Mouse (Mus musculus): ENCODE measurements around the gene Stat2. TPM values are rescaled to one million over a fixed set of nuclear protein-coding genes. Genes with fewer than 3 reads are reported as not detected.

Stat2 gene
- polyA plus RNA-seq (2016; fragmentation: Nextera tagmentation; extraction: Ambion mirVana): 14.6 and 19.3 TPM in 2 replicates

GRCm38 (mm10) chr10:128270287-128270841, at the start of gene Stat2:
Stat2 (plus strand) TSS chr10:128270559.
- peak within 1 kb of the TSS; percentile 90 for H3K27ac ChIP-seq
- peaks cover 4% of the 10 kb centered on the region; the same call in 1 of the 2 replicates for H3K36me3 ChIP-seq
- peak; percentile 96 for DNase-seq (ENCODE audit: low spot score)
- H3K9me3 ChIP-seq: no peaks in the 10 kb centered on the region
- H3K27me3 ChIP-seq (ENCODE audit: insufficient read depth, poor library complexity, severe bottlenecking): no peaks in the 10 kb centered on the region
- H3K4me3 ChIP-seq: peak within 1 kb of the TSS; percentile 80
- 0 out of 2 replicates have a peak, but pooled peaks cover 14% of the 10 kb centered on the region for H3K4me1 ChIP-seq (replicated peaks)
- under 1% methylated on average over 43 of the region's 43 CpGs for WGBS

GRCm38 (mm10) chr10:128221533-128222286, 48.6 kb upstream of the Stat2 start:
- H3K4me3 ChIP-seq: no peak overlapping the region
- 62% methylated on average over 16 of the region's 16 CpGs for WGBS
- no peaks in the 10 kb centered on the region for H3K36me3 ChIP-seq
- H3K27me3 ChIP-seq (ENCODE audit: insufficient read depth, poor library complexity, severe bottlenecking): no peaks in the 10 kb centered on the region
- peaks cover 24% of the 10 kb centered on the region for H3K4me1 ChIP-seq (replicated peaks)
- no peak overlapping the region for H3K27ac ChIP-seq
- DNase-seq (ENCODE audit: low spot score): no peak
- no peaks in the 10 kb centered on the region for H3K9me3 ChIP-seq

- Histone ChIP-seq H3K4me3 (peak overlapping the region; percentile 1; the same call in 1 of the 2 replicates), H3K4me1 (replicated peaks) (peaks cover 24% of the 10 kb centered on the region), H3K27me3 (ENCODE audit: insufficient read depth, poor library complexity, severe bottlenecking) (no peaks in the 10 kb centered on the region), H3K9me3 (no peaks in the 10 kb centered on the region), H3K36me3 (no peaks in the 10 kb centered on the region), H3K27ac (no peak overlapping the region)
- DNase-seq (ENCODE audit: low spot score): no peak
- 52% methylated on average over 5 of the region's 5 CpGs for WGBS
Measured at GRCm38 (mm10) chr10:128225064-128225463, 45.3 kb upstream of the Stat2 start.

DNA sequence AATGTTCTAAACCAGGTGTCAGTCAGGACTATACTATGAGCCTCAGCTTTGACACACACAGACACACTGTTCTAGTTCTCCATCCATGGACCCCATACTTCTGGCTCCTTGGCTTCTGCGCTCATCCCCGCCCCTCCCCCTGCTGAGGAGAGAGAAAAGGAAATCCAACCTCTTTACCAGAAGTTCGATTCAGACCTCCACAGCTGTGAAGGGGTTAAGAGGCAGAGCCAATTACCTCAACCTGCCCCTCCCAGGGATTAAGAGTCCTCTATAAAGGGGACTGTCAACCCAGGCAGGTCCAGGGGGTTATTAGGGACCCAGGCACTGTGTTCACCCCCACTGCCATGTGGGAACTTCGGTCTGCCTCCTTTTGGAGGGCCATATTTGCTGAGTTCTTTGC, 44.8 kb upstream of the Stat2 start, which contains the start of gene Mip:
Mip (plus strand) TSS at position 301 of the 400 bp plus-strand sequence.
- no peak within 1 kb of the TSS for H3K27ac ChIP-seq

DNA sequence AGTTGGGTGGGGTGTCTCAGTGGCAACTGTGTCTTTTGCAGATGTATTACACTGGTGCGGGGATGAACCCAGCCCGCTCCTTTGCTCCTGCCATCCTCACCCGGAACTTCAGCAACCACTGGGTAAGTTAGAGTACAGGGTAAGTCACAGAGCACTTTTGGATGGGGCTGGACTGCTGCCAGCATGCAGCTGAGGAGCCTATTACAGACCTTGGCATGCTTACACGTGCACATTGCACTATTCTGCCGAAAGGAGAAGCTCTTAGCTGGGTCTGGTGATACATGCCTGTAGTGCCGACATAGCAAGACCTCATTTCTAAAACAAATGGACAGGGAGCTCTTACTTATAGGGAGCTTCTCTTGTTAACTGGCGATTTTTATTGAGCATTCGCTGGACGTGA, 42.8 kb upstream of the Stat2 start:
- Histone ChIP-seq H3K9me3 (no peaks in the 10 kb centered on the region), H3K36me3 (no peaks in the 10 kb centered on the region), H3K4me3 (no peak overlapping the region), H3K27ac (no peak overlapping the region), H3K4me1 (replicated peaks) (peaks cover 31% of the 10 kb centered on the region), H3K27me3 (ENCODE audit: insufficient read depth, poor library complexity, severe bottlenecking) (no peaks in the 10 kb centered on the region)
- WGBS: 90% methylated on average over 9 of the region's 9 CpGs
- no peak for DNase-seq (ENCODE audit: low spot score)

More for the DNA sequence above, 44.8 kb upstream of the Stat2 start, which contains the start of gene Mip:
- Histone ChIP-seq H3K4me1 (replicated peaks) (peaks cover 24% of the 10 kb centered on the region), H3K27me3 (ENCODE audit: insufficient read depth, poor library complexity, severe bottlenecking) (no peaks in the 10 kb centered on the region), H3K4me3 (peak within 1 kb of the TSS; percentile 1; the same call in 1 of the 2 replicates), H3K36me3 (no peaks in the 10 kb centered on the region), H3K9me3 (no peaks in the 10 kb centered on the region)
- WGBS: 49% methylated on average over 4 of the region's 4 CpGs
- no peak for DNase-seq (ENCODE audit: low spot score)

- Histone ChIP-seq H3K9me3 (no peaks in the 10 kb centered on the region), H3K27ac (no peak overlapping the region), H3K4me1 (replicated peaks) (peaks cover 35% of the 10 kb centered on the region), H3K36me3 (no peaks in the 10 kb centered on the region), H3K4me3 (no peak overlapping the region), H3K27me3 (ENCODE audit: insufficient read depth, poor library complexity, severe bottlenecking) (no peaks in the 10 kb centered on the region)
- no peak for DNase-seq (ENCODE audit: low spot score)
- WGBS: 96% methylated on average over 8 of the region's 8 CpGs
Measured at GRCm38 (mm10) chr10:128228009-128228408, 42.4 kb upstream of the Stat2 start.

GRCm38 (mm10) chr10:128230582-128230981, 39.8 kb upstream of the Stat2 start:
- no peaks in the 10 kb centered on the region for H3K27me3 ChIP-seq (ENCODE audit: insufficient read depth, poor library complexity, severe bottlenecking)

DNA sequence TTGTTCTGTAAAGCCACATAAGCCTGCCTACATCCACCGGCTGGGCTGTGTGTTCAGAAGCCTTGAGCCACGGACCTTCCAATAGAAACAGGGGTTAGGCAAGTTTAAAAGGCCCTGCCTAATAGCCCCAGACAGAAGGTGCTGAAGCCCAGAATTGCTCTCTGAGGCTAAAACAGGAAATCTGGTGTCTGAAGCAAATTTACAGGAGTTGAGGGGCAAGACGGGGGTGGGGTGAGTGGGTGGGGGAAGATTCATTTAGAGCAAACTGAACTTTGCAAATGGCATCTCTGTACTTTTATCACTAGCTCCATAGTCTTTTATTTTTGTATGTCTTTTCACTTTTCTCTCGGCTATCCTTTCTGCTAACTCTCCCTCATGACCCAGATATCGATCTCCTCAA, 39.2 kb upstream of the Stat2 start:
- Histone ChIP-seq H3K4me1 (replicated peaks) (peaks cover 22% of the 10 kb centered on the region), H3K36me3 (peaks cover 18% of the 10 kb centered on the region), H3K27me3 (ENCODE audit: insufficient read depth, poor library complexity, severe bottlenecking) (no peaks in the 10 kb centered on the region), H3K27ac (peak overlapping the region; percentile 99), H3K9me3 (no peaks in the 10 kb centered on the region), H3K4me3 (peak overlapping the region; percentile 85)
- 44% methylated on average over 5 of the region's 5 CpGs for WGBS
- DNase-seq (ENCODE audit: low spot score): no peak

More at GRCm38 (mm10) chr10:128230582-128230981, 39.8 kb upstream of the Stat2 start:
- DNase-seq (ENCODE audit: low spot score): no peak
- Histone ChIP-seq H3K4me3 (no peak overlapping the region), H3K27ac (peak overlapping the region; percentile 99), H3K4me1 (replicated peaks) (peaks cover 28% of the 10 kb centered on the region), H3K9me3 (no peaks in the 10 kb centered on the region), H3K36me3 (peaks cover 15% of the 10 kb centered on the region)
- WGBS: 82% methylated on average over 12 of the region's 12 CpGs

DNA sequence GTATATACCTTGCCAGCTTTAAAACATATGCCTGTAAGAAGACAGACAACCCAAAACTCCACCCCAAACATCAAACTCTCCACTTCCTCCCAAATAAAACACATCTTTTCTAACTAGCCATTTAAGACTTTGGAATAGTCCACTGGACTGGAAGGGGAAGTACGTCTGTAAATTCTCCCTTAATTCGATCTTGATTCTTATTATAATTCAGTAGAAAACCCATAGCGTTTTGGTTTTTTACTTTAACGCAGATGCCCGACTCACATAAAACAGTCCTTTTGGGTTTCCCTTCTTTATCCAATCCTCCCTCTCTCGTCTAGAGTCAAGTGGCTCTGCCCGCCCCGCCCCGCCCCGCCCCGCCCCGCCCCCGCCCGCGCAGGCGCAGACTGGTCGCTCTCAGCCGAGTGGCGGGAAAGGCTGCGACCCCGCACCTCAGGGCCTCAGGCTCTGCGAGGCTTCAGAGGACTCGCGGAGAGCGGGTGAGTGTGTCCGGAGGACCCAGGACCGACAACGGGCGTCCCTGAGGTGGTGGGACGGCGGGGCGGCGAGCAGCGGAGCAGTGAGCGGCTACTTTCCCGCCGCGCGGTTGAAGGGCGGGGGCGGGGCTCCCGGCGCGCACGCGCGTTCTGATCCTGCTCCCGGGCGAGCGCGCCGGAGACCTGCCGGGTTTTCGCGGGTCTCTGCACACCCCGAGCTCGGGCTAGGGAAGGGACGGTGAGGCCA, 38.5 kb upstream of the Stat2 start, which contains the start of gene Timeless:
Timeless (plus strand) TSS at position 369 of the 723 bp plus-strand sequence.
- peaks cover 18% of the 10 kb centered on the region for H3K36me3 ChIP-seq
- H3K27ac ChIP-seq: peak within 1 kb of the TSS; percentile 99
- no peaks in the 10 kb centered on the region for H3K27me3 ChIP-seq (ENCODE audit: insufficient read depth, poor library complexity, severe bottlenecking)
- under 1% methylated on average over 58 of the region's 58 CpGs for WGBS
- H3K4me1 ChIP-seq (replicated peaks): peaks cover 19% of the 10 kb centered on the region
- H3K4me3 ChIP-seq: peak within 1 kb of the TSS; percentile 85
- H3K9me3 ChIP-seq: no peaks in the 10 kb centered on the region
- peak; percentile 89 for DNase-seq (ENCODE audit: low spot score)

DNA sequence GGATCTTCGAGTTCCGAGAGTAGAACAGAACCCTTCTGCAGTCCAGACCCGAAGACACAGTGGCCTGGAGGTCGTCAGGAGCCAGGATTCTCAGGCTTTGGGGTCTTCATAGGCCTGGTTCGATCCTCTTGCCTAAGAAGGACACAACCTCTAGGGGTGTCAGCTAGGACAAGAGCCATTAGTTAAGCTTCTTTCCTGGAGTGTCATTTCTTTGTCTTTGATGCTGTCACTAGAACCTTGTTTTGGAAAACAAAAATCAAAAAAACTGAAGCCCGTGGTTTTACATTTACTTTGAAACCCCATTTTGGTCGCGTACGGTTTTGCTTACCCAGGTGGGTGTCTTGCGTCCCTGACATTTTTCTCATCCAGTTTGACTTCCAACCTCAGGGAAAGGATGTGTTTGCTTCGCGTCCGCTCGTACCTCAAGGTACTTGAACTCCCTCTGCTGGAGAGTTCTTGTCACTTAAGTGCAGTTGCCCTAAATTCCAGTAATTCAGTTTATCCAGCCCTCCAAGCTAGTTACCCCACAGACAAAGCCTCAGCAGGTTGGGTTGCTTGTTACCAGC, 37.9 kb upstream of the Stat2 start:
- DNase-seq (ENCODE audit: low spot score): peak; percentile 64
- Histone ChIP-seq H3K4me1 (replicated peaks) (peaks cover 19% of the 10 kb centered on the region), H3K9me3 (no peaks in the 10 kb centered on the region), H3K36me3 (peaks cover 19% of the 10 kb centered on the region), H3K4me3 (peak overlapping the region; percentile 85), H3K27me3 (ENCODE audit: insufficient read depth, poor library complexity, severe bottlenecking) (no peaks in the 10 kb centered on the region), H3K27ac (peak overlapping the region; percentile 99)
- WGBS: under 1% methylated on average over 14 of the region's 14 CpGs

DNA sequence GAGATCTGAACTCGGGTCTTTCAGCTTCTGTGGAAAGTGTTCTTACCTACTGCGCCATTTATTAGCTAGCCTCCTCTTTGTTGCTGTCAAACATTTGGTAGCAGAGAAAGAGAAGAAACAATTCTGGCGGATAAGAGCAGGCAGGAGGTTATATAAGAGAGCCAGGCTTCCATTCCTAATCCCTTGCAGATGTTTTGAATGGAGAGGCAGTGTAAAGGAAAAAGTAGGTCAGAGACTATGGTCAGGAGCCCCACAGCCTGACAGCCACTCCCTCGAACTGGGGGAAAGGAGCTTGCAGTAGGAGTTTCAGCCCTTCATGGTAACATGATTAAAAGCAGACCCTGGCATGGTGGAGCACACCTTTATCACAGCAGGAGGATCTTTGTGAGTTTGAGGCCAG, 34.0 kb upstream of the Stat2 start:
- H3K9me3 ChIP-seq: no peaks in the 10 kb centered on the region
- no peaks in the 10 kb centered on the region for H3K27me3 ChIP-seq (ENCODE audit: insufficient read depth, poor library complexity, severe bottlenecking)
- no peak for DNase-seq (ENCODE audit: low spot score)
- WGBS: 72% methylated on average over 4 of the region's 4 CpGs
- H3K4me1 ChIP-seq (replicated peaks): peaks cover 16% of the 10 kb centered on the region
- H3K4me3 ChIP-seq: no peak overlapping the region
- H3K27ac ChIP-seq: no peak overlapping the region
- peaks cover 53% of the 10 kb centered on the region for H3K36me3 ChIP-seq

GRCm38 (mm10) chr10:128237807-128238480, 32.4 kb upstream of the Stat2 start:
- Histone ChIP-seq H3K36me3 (peaks cover 69% of the 10 kb centered on the region), H3K27ac (no peak overlapping the region), H3K9me3 (no peaks in the 10 kb centered on the region), H3K4me3 (no peak overlapping the region), H3K4me1 (replicated peaks) (peaks cover 10% of the 10 kb centered on the region; the same call in 1 of the 2 replicates), H3K27me3 (ENCODE audit: insufficient read depth, poor library complexity, severe bottlenecking) (no peaks in the 10 kb centered on the region)
- 89% methylated on average over 15 of the region's 15 CpGs for WGBS
- DNase-seq (ENCODE audit: low spot score): no peak
